Mouse (Mus musculus) small intestine, adult 2 months (tissue): ENCODE measurements around the gene Sugp1.

Experiments used
- CTCF ChIP-seq: fragments of 200-500 bp; IDR thresholded peaks from 2 replicates; pipeline ENCODE4 v1.5.1; 2012; ENCODE audit warnings: low read depth, mild to moderate bottlenecking, control low read depth, inconsistent platforms, low read length, moderate library complexity, mixed read lengths; ENCODE audit not compliant: insufficient replicate concordance, insufficient read length; ENCODE audit errors: extremely low read depth
- POLR2A ChIP-seq: fragments of 200-500 bp; IDR thresholded peaks from 2 replicates; pipeline ENCODE4 v1.6.1; 2012; ENCODE audit warnings: low read depth, mild to moderate bottlenecking, control low read depth, inconsistent platforms, low read length, moderate library complexity

GRCm38 (mm10) chr8:69995422-69995775 is 47.2 kb upstream of the Sugp1 start:
- TF ChIP-seq POLR2A (no peak), CTCF (no peak)
